Mouse (Mus musculus) kidney, postnatal 10 days (tissue): ENCODE data around the gene Tmem120b.

Source experiments
- DNase-seq: peaks from one replicate; pipeline ENCODE4 v3.0.0; 2021; ENCODE audit warnings: mixed read lengths

Tmem120b gene

GRCm38 (mm10) chr5:123141555-123142160 lies 73.4 kb downstream of the Tmem120b start:
- peak; percentile 74 for DNase-seq

GRCm38 (mm10) chr5:123142161-123143157 lies 74.2 kb downstream of the Tmem120b start, which contains the start of gene Setd1b:
Gene Setd1b (plus strand): TSS chr5:123142193.
- peak; percentile 75 for DNase-seq

- peak; percentile 67 for DNase-seq
These were observed 75.2 kb downstream of the Tmem120b start for GRCm38 (mm10) chr5:123143251-123143970.

- DNase-seq, result no peak
These were observed 75.9 kb downstream of the Tmem120b start for GRCm38 (mm10) chr5:123143971-123144745.

GRCm38 (mm10) chr5:123144746-123145590 lies 76.8 kb downstream of the Tmem120b start:
- no peak for DNase-seq

- DNase-seq, result no peak
These were observed 78.1 kb downstream of the Tmem120b start for GRCm38 (mm10) chr5:123146357-123146756.

- no peak for DNase-seq
These were observed 79.4 kb downstream of the Tmem120b start for GRCm38 (mm10) chr5:123147569-123147968.

- DNase-seq, result no peak
These were observed 80.0 kb downstream of the Tmem120b start for GRCm38 (mm10) chr5:123148073-123148722.

GRCm38 (mm10) chr5:123149451-123150400 lies 81.5 kb downstream of the Tmem120b start:
- peak; percentile 95 for DNase-seq

- no peak for DNase-seq
These were observed 82.4 kb downstream of the Tmem120b start for GRCm38 (mm10) chr5:123150641-123151040.

GRCm38 (mm10) chr5:123151077-123151476 lies 82.9 kb downstream of the Tmem120b start:
- DNase-seq, result peak; percentile 60

GRCm38 (mm10) chr5:123151707-123152362 lies 83.6 kb downstream of the Tmem120b start:
- no peak for DNase-seq

- DNase-seq, result no peak
These were observed 84.7 kb downstream of the Tmem120b start for GRCm38 (mm10) chr5:123152901-123153300.

- peak; percentile 82 for DNase-seq
These were observed 87.2 kb downstream of the Tmem120b start for GRCm38 (mm10) chr5:123155425-123155824.

- peak; percentile 30 for DNase-seq
These were observed 88.5 kb downstream of the Tmem120b start for GRCm38 (mm10) chr5:123156763-123157162.

- DNase-seq, result no peak
These were observed 89.8 kb downstream of the Tmem120b start for GRCm38 (mm10) chr5:123157972-123158371.

GRCm38 (mm10) chr5:123159446-123159845 lies 91.2 kb downstream of the Tmem120b start:
- no peak for DNase-seq

- no peak for DNase-seq
These were observed 91.7 kb downstream of the Tmem120b start for GRCm38 (mm10) chr5:123159866-123160265.

GRCm38 (mm10) chr5:123160341-123160740 lies 92.1 kb downstream of the Tmem120b start:
- peak; percentile 15 for DNase-seq
